10 mouse cellular contexts compared by ENCODE assay signal in genomic region chr7:139583094-139583737, GRCm38 (mm10). TPM values are rescaled to one million over a fixed set of nuclear protein-coding genes. Genes with fewer than 3 reads are reported as not detected.
DNase-seq lines count a peak whose midpoint lies in the region; ATAC-seq lines count a peak whose summit lies in the region.
"Had no signal": no experiment of that assay in that cellular context is flagged by ENCODE, and none has a peak within 500 bp of the region (broad histone marks: within the 10 kb centered on the region; RNA-seq: fewer than 3 reads in every experiment).

No protein-coding gene starts in this region.

- H3K27me3 ChIP-seq in heart, embryonic 13.5 days (replicated peaks), result peaks cover 100% of the 10 kb centered on the region
- peaks cover 95% of the 10 kb centered on the region for H3K27me3 ChIP-seq in megakaryocyte, embryonic 14.5 days (replicated peaks)
- H3K27me3 ChIP-seq in hindbrain, embryonic 14.5 days (ENCODE audit: control insufficient read depth, insufficient read depth, low read length), result peaks cover 98% of the 10 kb centered on the region

- ATAC-seq in heart, embryonic 13.5 days (ENCODE audit: extremely low read depth, insufficient number of reproducible peaks, low FRiP score, low TSS enrichment), result no peak
- no peak for ATAC-seq in megakaryocyte, adult 5-6 weeks (ENCODE audit: poor library complexity, severe bottlenecking)
- no peak for ATAC-seq in hindbrain, embryonic 14.5 days (ENCODE audit: low FRiP score)

- H3K27ac ChIP-seq in heart, embryonic 13.5 days (replicated peaks), result no peak overlapping the region
- no peak overlapping the region for H3K27ac ChIP-seq in hindbrain, embryonic 14.5 days

- H3K9me3 ChIP-seq in heart, embryonic 13.5 days, result no peaks in the 10 kb centered on the region
- H3K9me3 ChIP-seq in megakaryocyte, embryonic 14.5 days, result peaks cover 3% of the 10 kb centered on the region
- no peaks in the 10 kb centered on the region for H3K9me3 ChIP-seq in hindbrain, embryonic 14.5 days (ENCODE audit: control insufficient read depth, low read length)

- H3K4me1 ChIP-seq in heart, embryonic 13.5 days, result peaks cover 45% of the 10 kb centered on the region
- peaks cover 62% of the 10 kb centered on the region for H3K4me1 ChIP-seq in megakaryocyte, embryonic 14.5 days
- peaks cover 12% of the 10 kb centered on the region; the same call in 1 of the 2 replicates for H3K4me1 ChIP-seq in hindbrain, embryonic 14.5 days (replicated peaks; ENCODE audit: control insufficient read depth, insufficient read depth, low read length)

- no peak for DNase-seq in heart, adult 18-20 months
- no peak for DNase-seq in hindbrain, embryonic 14.5 days (ENCODE audit: low spot score)
- peak; percentile 25 for DNase-seq in retina, embryonic 14.5 days (ENCODE audit: low spot score)
- DNase-seq in right cerebral cortex, postnatal 10 days (ENCODE audit: low spot score in 2 of 2), result no peak
- no peak for DNase-seq in left cerebral cortex, adult 18-20 months (ENCODE audit: low spot score in 2 of 2)
- DNase-seq: cerebellum, adult 9-11 months had no signal

- H3K4me2 ChIP-seq in heart, embryonic 13.5 days, result peak overlapping the region; percentile 75
- H3K4me2 ChIP-seq in hindbrain, embryonic 14.5 days (replicated peaks), result peak overlapping the region; percentile 44; the same call in 1 of the 2 replicates

- WGBS in heart, embryonic 13.5 days, result 11% methylated on average over 17 of the region's 17 CpGs
- WGBS in hindbrain, embryonic 14.5 days, result 13% methylated on average over 17 of the region's 17 CpGs

- H3K9ac ChIP-seq in heart, embryonic 13.5 days, result no peak overlapping the region
- H3K9ac ChIP-seq in hindbrain, embryonic 14.5 days, result no peak overlapping the region

- peaks cover 15% of the 10 kb centered on the region for H3K36me3 ChIP-seq in heart, embryonic 13.5 days
- H3K36me3 ChIP-seq in megakaryocyte, embryonic 14.5 days (replicated peaks; ENCODE audit: low read length), result peaks cover 27% of the 10 kb centered on the region
- no peaks in the 10 kb centered on the region for H3K36me3 ChIP-seq in hindbrain, embryonic 14.5 days (replicated peaks; ENCODE audit: control insufficient read depth, insufficient read depth)

- peak overlapping the region; percentile 53 for H3K4me3 ChIP-seq in heart, embryonic 13.5 days
- peak overlapping the region; percentile 88 for H3K4me3 ChIP-seq in megakaryocyte, embryonic 14.5 days (replicated peaks)
- H3K4me3 ChIP-seq in hindbrain, embryonic 14.5 days (replicated peaks; ENCODE audit: low read length), result peak overlapping the region; percentile 27; the same call in 1 of the 2 replicates

RNA-seq across cellular contexts. Expression of gene Nkx6-2, which starts 0.6 kb away (rescaled TPM):
- 0.09 and 0.11 TPM in 2 replicates for polyA plus RNA-seq in heart, embryonic 13.5 days (2015; fragmentation: Nextera tagmentation; extraction: Ambion mirVana)
- under 1 TPM in 1 of 2 experiments, not detected in 1; 0.15 TPM for total RNA-seq in heart, adult 18-20 months (2021)
- not detected in 2 replicates for polyA plus RNA-seq in megakaryocyte, embryonic 14.5 days (2012; ENCODE audit: insufficient read depth, low replicate concordance)
- not detected in 2 replicates for total RNA-seq in megakaryocyte, adult 5-6 weeks (2015)
- not detected in 2 replicates for total RNA-seq in megakaryocyte, adult 5-6 weeks (2017)
- polyA plus RNA-seq in hindbrain, embryonic 14.5 days (2014; fragmentation: Nextera tagmentation; extraction: Ambion mirVana), result 13.7 and 15.1 TPM in 2 replicates
- 1 to 10 TPM; 5.5 to 6.2 TPM for total RNA-seq in left cerebral cortex, adult 18-20 months (2021)
- total RNA-seq: hematopoietic stem cell, adult 5-6 weeks had no signal

Comparison
In these comparisons a context has a peak if more than half of its experiments do, and no peak if none do; other contexts are left out.
1. H3K4me3 ChIP-seq: peak in every context shown above with its lines; median percentile 88 in megakaryocyte, embryonic 14.5 days; 53 in heart, embryonic 13.5 days; 27 in hindbrain, embryonic 14.5 days.
2. RNA of gene Nkx6-2, which starts 0.6 kb away (total RNA-seq): 5.5 to 6.2 TPM in left cerebral cortex, adult 18-20 months; 0.15 TPM in heart, adult 18-20 months and not detected in megakaryocyte, adult 5-6 weeks; every median in the first group is over 4 times any median in the second.